Mouse (Mus musculus) neural tube, embryonic 14.5 days (tissue): ENCODE results near the gene Fbxw10. TPM values are rescaled to one million over a fixed set of nuclear protein-coding genes. Genes with fewer than 3 reads are reported as not detected.

Experiments used
- ATAC-seq: fragments of 200-750 bp; cut with Nextera tagmentation; 2 replicates; pipeline ENCODE4 v1.8.0; 2017; ENCODE audit warnings: low read depth, mild to moderate bottlenecking, moderate TSS enrichment, moderate library complexity
- H3K27ac ChIP-seq: fragments of 300-500 bp; sonication (generic); 2 replicates; pipeline ENCODE4 v1.5.1; 2014; ENCODE audit warnings: low read depth, mild to moderate bottlenecking, control low read depth, low read length, moderate library complexity, mixed read lengths
- H3K27me3 ChIP-seq: fragments of 300-500 bp; sonication (generic); 2 replicates; pipeline ENCODE4 v1.6.1; 2014; ENCODE audit warnings: low read length; ENCODE audit not compliant: control insufficient read depth, insufficient read depth
- H3K36me3 ChIP-seq: fragments of 300-500 bp; sonication (generic); 2 replicates; pipeline ENCODE4 v1.6.1; 2014; ENCODE audit warnings: low read length, mixed read lengths; ENCODE audit not compliant: control insufficient read depth, insufficient read depth
- H3K4me1 ChIP-seq: fragments of 300-500 bp; sonication (generic); 2 replicates; pipeline ENCODE4 v1.6.1; 2014; ENCODE audit warnings: low read length; ENCODE audit not compliant: control insufficient read depth, insufficient read depth
- H3K4me2 ChIP-seq: fragments of 300-500 bp; sonication (generic); 2 replicates; pipeline ENCODE4 v1.6.1; 2014; ENCODE audit warnings: mild to moderate bottlenecking, low read depth, low read length, control low read depth
- H3K4me3 ChIP-seq: fragments of 300-500 bp; sonication (generic); 2 replicates; pipeline ENCODE4 v1.5.1; 2014; ENCODE audit warnings: low read depth, low read length, control low read depth, mixed read lengths
- H3K9ac ChIP-seq: fragments of 300-500 bp; sonication (generic); replicated peaks from 2 replicates; pipeline ENCODE4 v1.6.1; 2014; ENCODE audit warnings: low read depth, mild to moderate bottlenecking, control low read depth, low read length, mixed read lengths
- H3K9me3 ChIP-seq: fragments of 300-500 bp; sonication (generic); 2 replicates; pipeline ENCODE4 v1.6.1; 2016; ENCODE audit warnings: low read length; ENCODE audit not compliant: control insufficient read depth
- WGBS: fragments of 180-500 bp; shearing (Covaris S2); extraction: QIAGEN DNeasy Blood & Tissue Kit; methylation state at CpG from one replicate; pipeline ENCODE4 v1.1.7; 2014; 5-methylcytosine and 5-hydroxymethylcytosine counted together
- polyA plus RNA-seq: library from polyadenylated mRNA; unstranded; fragments of >200 nt; fragmentation: Nextera tagmentation; extraction: Ambion mirVana; gene quantifications from 2 replicates; pipeline ENCODE4 v1.2.1, GENCODE M21; 2014

Fbxw10 gene
- polyA plus RNA-seq, 1 experiment from 2014 or later: 0.16 TPM

GRCm38 (mm10) chr11:62827135-62827534 is 19.7 kb upstream of the Fbxw10 start:
- no peak overlapping the region for H3K4me2 ChIP-seq
- no peaks in the 10 kb centered on the region for H3K4me1 ChIP-seq
- ATAC-seq: no peak
- H3K27me3 ChIP-seq: no peaks in the 10 kb centered on the region
- H3K9ac ChIP-seq: no peak overlapping the region
- WGBS: 96% methylated on average over 4 of the region's 4 CpGs
- H3K4me3 ChIP-seq: no peak overlapping the region
- H3K27ac ChIP-seq: no peak overlapping the region
- no peaks in the 10 kb centered on the region for H3K36me3 ChIP-seq
- H3K9me3 ChIP-seq: no peaks in the 10 kb centered on the region

GRCm38 (mm10) chr11:62827911-62828310 is 19.0 kb upstream of the Fbxw10 start:
- WGBS: 84% methylated on average over 3 of the region's 3 CpGs
- ATAC-seq: no peak
- no peak overlapping the region for H3K27ac ChIP-seq
- H3K36me3 ChIP-seq: no peaks in the 10 kb centered on the region
- no peaks in the 10 kb centered on the region for H3K4me1 ChIP-seq
- no peak overlapping the region for H3K4me2 ChIP-seq
- no peak overlapping the region for H3K4me3 ChIP-seq
- no peak overlapping the region for H3K9ac ChIP-seq
- no peaks in the 10 kb centered on the region for H3K27me3 ChIP-seq
- H3K9me3 ChIP-seq: no peaks in the 10 kb centered on the region

- no peak for ATAC-seq
- Histone ChIP-seq H3K9ac (no peak overlapping the region), H3K36me3 (no peaks in the 10 kb centered on the region), H3K4me1 (no peaks in the 10 kb centered on the region), H3K4me2 (no peak overlapping the region), H3K27ac (no peak overlapping the region), H3K9me3 (no peaks in the 10 kb centered on the region), H3K4me3 (no peak overlapping the region), H3K27me3 (no peaks in the 10 kb centered on the region)
- WGBS: 87% methylated on average over 2 of the region's 2 CpGs
These were observed 16.5 kb upstream of the Fbxw10 start for GRCm38 (mm10) chr11:62830387-62830786.

GRCm38 (mm10) chr11:62831906-62832305 is 15.0 kb upstream of the Fbxw10 start:
- no peak for ATAC-seq
- Histone ChIP-seq H3K9me3 (no peaks in the 10 kb centered on the region), H3K27me3 (no peaks in the 10 kb centered on the region)

GRCm38 (mm10) chr11:62844562-62844961 is 2.3 kb upstream of the Fbxw10 start:
- Histone ChIP-seq H3K36me3 (no peaks in the 10 kb centered on the region), H3K4me1 (no peaks in the 10 kb centered on the region), H3K27me3 (no peaks in the 10 kb centered on the region), H3K27ac (no peak overlapping the region), H3K9me3 (no peaks in the 10 kb centered on the region), H3K4me3 (no peak overlapping the region), H3K9ac (no peak overlapping the region), H3K4me2 (no peak overlapping the region)
- ATAC-seq: no peak
- 92% methylated on average over 5 of the region's 5 CpGs for WGBS

More at GRCm38 (mm10) chr11:62831906-62832305, 15.0 kb upstream of the Fbxw10 start:
- Histone ChIP-seq H3K27ac (no peak overlapping the region), H3K4me1 (no peaks in the 10 kb centered on the region), H3K4me2 (no peak overlapping the region), H3K9ac (no peak overlapping the region), H3K4me3 (no peak overlapping the region), H3K36me3 (no peaks in the 10 kb centered on the region)

GRCm38 (mm10) chr11:62845730-62846129 is 1.1 kb upstream of the Fbxw10 start:
- Histone ChIP-seq H3K4me2 (no peak overlapping the region), H3K4me1 (no peaks in the 10 kb centered on the region), H3K9ac (no peak overlapping the region), H3K4me3 (no peak overlapping the region), H3K36me3 (no peaks in the 10 kb centered on the region), H3K9me3 (no peaks in the 10 kb centered on the region), H3K27ac (no peak overlapping the region), H3K27me3 (no peaks in the 10 kb centered on the region)
- WGBS: 77% methylated on average over 3 of the region's 3 CpGs
- ATAC-seq: no peak

- ATAC-seq: no peak
- Histone ChIP-seq H3K9ac (no peak overlapping the region), H3K9me3 (no peaks in the 10 kb centered on the region), H3K4me3 (no peak overlapping the region), H3K27ac (no peak overlapping the region), H3K4me1 (no peaks in the 10 kb centered on the region), H3K36me3 (no peaks in the 10 kb centered on the region), H3K4me2 (no peak overlapping the region), H3K27me3 (no peaks in the 10 kb centered on the region)
- WGBS: 56% methylated on average over 4 of the region's 4 CpGs
These were observed 854 bp downstream of the Fbxw10 start for GRCm38 (mm10) chr11:62847655-62848191.

GRCm38 (mm10) chr11:62848301-62848700 is 1.4 kb downstream of the Fbxw10 start:
- Histone ChIP-seq H3K9me3 (no peaks in the 10 kb centered on the region), H3K27ac (no peak overlapping the region), H3K4me2 (no peak overlapping the region), H3K4me1 (no peaks in the 10 kb centered on the region), H3K27me3 (no peaks in the 10 kb centered on the region), H3K36me3 (no peaks in the 10 kb centered on the region), H3K4me3 (no peak overlapping the region), H3K9ac (no peak overlapping the region)
- ATAC-seq: no peak
- WGBS: 65% methylated on average over 2 of the region's 2 CpGs

GRCm38 (mm10) chr11:62851199-62851598 is 4.3 kb downstream of the Fbxw10 start:
- H3K4me3 ChIP-seq: no peak overlapping the region
- no peak for ATAC-seq
- WGBS: 82% methylated on average over 1 of the region's 1 CpGs

More at GRCm38 (mm10) chr11:62851199-62851598, 4.3 kb downstream of the Fbxw10 start:
- H3K4me1 ChIP-seq: no peaks in the 10 kb centered on the region
- no peak overlapping the region for H3K27ac ChIP-seq
- H3K27me3 ChIP-seq: no peaks in the 10 kb centered on the region
- H3K4me2 ChIP-seq: no peak overlapping the region
- H3K36me3 ChIP-seq: no peaks in the 10 kb centered on the region
- H3K9ac ChIP-seq: no peak overlapping the region
- H3K9me3 ChIP-seq: no peaks in the 10 kb centered on the region
